Mouse (Mus musculus) stomach, embryonic 14.5 days (tissue): Measurements from ENCODE around the gene Sfxn5. TPM values are rescaled to one million over a fixed set of nuclear protein-coding genes. Genes with fewer than 3 reads are reported as not detected.

Experiments used
- ATAC-seq: fragments of 200-750 bp; cut with Nextera tagmentation; 2 replicates; pipeline ENCODE4 v1.8.0; 2017; ENCODE audit warnings: low read depth, moderate TSS enrichment; ENCODE audit not compliant: insufficient number of reproducible peaks, insufficient read depth, low FRiP score
- H3K27ac ChIP-seq: fragments of 300-500 bp; sonication (generic); 2 replicates; pipeline ENCODE4 v1.5.1; 2014; ENCODE audit warnings: mild to moderate bottlenecking, low read length, moderate library complexity, mixed read lengths
- H3K27me3 ChIP-seq: fragments of 300-500 bp; sonication (generic); 2 replicates; pipeline ENCODE4 v1.6.1; 2014; ENCODE audit warnings: low read length, control low read depth, mixed read lengths; ENCODE audit not compliant: control insufficient read depth, insufficient read depth
- H3K36me3 ChIP-seq: fragments of 300-500 bp; sonication (generic); 2 replicates; pipeline ENCODE4 v1.6.1; 2014; ENCODE audit warnings: mild to moderate bottlenecking, control low read depth, low read length, moderate library complexity, mixed read lengths; ENCODE audit not compliant: control insufficient read depth, insufficient read depth
- H3K4me1 ChIP-seq: fragments of 300-500 bp; sonication (generic); 2 replicates; pipeline ENCODE4 v1.6.1; 2014; ENCODE audit warnings: low read length, control low read depth, mixed read lengths; ENCODE audit not compliant: control insufficient read depth, insufficient read depth
- H3K4me2 ChIP-seq: fragments of 300-500 bp; sonication (generic); replicated peaks from 2 replicates; pipeline ENCODE4 v1.6.1; 2014; ENCODE audit warnings: low read depth, low read length, control low read depth
- H3K4me3 ChIP-seq: fragments of 300-500 bp; sonication (generic); 2 replicates; pipeline ENCODE4 v1.5.1; 2014; ENCODE audit warnings: low read depth, low read length, control low read depth
- H3K9ac ChIP-seq: fragments of 300-500 bp; sonication (generic); replicated peaks from 2 replicates; pipeline ENCODE4 v1.6.1; 2014; ENCODE audit warnings: low read depth, mild to moderate bottlenecking, control low read depth, low read length, moderate library complexity, mixed read lengths
- H3K9me3 ChIP-seq: fragments of 300-500 bp; sonication (generic); 2 replicates; pipeline ENCODE4 v1.6.1; 2016; ENCODE audit warnings: low read depth, low read length, control low read depth; ENCODE audit not compliant: control insufficient read depth
- WGBS: fragments of 180-500 bp; shearing (Covaris S2); extraction: QIAGEN DNeasy Blood & Tissue Kit; methylation state at CpG from one replicate; pipeline ENCODE4 v1.1.7; 2014; 5-methylcytosine and 5-hydroxymethylcytosine counted together
- polyA plus RNA-seq: library from polyadenylated mRNA; unstranded; fragments of >200 nt; fragmentation: Nextera tagmentation; extraction: Ambion mirVana; gene quantifications from 2 replicates; pipeline ENCODE4 v1.2.1, GENCODE M21; 2014

Sfxn5 gene
- 13.0 and 14.0 TPM in 2 replicates for polyA plus RNA-seq

DNA sequence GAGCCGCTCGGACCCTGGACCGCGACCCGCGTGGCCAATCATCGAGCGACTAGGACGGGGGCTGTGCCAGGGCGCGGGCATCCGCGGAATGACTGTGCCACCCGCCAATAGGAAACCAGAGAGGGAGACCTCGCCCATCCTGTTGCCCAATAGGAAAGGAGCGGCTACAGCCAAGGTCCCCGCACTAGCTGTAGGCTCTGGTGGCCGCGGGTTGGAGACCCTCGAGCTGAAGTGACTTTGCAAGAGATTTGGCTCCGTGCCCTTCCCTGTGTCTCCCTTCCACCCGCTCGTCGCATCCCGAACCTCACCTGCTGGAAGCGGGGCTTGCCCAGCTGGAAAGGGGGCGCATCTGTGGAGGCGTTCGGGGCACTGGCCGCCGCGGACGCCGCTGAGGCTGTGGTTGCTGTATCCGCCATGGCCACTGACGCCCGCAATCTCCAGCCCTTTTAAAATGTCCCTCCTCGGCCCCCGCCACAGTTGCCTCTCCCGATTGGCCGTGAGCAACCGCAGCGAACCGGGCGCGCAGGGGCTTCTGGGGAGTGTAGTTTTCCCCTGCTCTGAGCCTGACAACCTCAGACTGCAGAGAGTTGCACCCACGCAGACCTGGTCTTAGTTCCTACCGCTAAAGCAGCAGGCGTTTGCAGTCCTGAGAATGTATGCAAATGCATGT is at the start of gene Sfxn5:
Gene Sfxn5, minus strand, starts transcription at position 423 of the 670 bp plus-strand sequence.
- whole genome bisulfite sequencing: under 1% methylated on average over 49 of the region's 49 CpGs
- H3K9me3 ChIP-seq: no peaks in the 10 kb centered on the region

DNA sequence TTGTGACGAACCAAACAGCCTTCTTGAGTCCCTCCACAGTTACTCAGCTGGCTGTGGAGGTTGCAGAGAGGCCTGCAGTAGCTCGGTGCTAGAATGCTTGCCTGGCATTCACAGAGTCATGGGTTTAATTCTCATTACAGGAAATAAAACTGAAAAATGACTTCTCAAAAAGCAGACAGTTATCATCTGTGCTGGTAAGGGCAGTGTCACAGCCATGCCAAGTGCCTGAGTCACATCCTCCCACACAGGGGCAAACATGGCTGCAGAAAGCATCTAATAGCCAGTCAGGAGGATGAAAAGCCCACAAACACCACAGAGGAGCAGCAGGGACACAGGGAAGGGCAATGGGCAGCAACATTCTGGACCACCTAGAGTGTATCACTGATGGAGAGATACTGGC is 49.6 kb upstream of the Sfxn5 start:
- H3K4me1 ChIP-seq: 0 out of 2 replicates have a peak, but pooled peaks cover 3% of the 10 kb centered on the region
- H3K4me3 ChIP-seq: no peak overlapping the region
- 82% methylated on average over 2 of the region's 2 CpGs for WGBS
- H3K27ac ChIP-seq: no peak overlapping the region
- H3K9me3 ChIP-seq: no peaks in the 10 kb centered on the region
- ATAC-seq: no peak
- H3K36me3 ChIP-seq: no peaks in the 10 kb centered on the region
- no peak overlapping the region for H3K4me2 ChIP-seq
- no peaks in the 10 kb centered on the region for H3K27me3 ChIP-seq
- H3K9ac ChIP-seq: no peak overlapping the region

More for the DNA sequence above, at the start of gene Sfxn5:
- peak within 1 kb of the TSS; percentile 96 for H3K4me2 ChIP-seq
- H3K4me3 ChIP-seq: peak within 1 kb of the TSS; percentile 74
- peaks cover 7% of the 10 kb centered on the region; the same call in 1 of the 2 replicates for H3K4me1 ChIP-seq
- peak; percentile 95 for ATAC-seq
- H3K36me3 ChIP-seq: no peaks in the 10 kb centered on the region
- H3K9ac ChIP-seq: peak within 1 kb of the TSS; percentile 48
- H3K27ac ChIP-seq: peak within 1 kb of the TSS; percentile 92
- H3K27me3 ChIP-seq: no peaks in the 10 kb centered on the region

DNA sequence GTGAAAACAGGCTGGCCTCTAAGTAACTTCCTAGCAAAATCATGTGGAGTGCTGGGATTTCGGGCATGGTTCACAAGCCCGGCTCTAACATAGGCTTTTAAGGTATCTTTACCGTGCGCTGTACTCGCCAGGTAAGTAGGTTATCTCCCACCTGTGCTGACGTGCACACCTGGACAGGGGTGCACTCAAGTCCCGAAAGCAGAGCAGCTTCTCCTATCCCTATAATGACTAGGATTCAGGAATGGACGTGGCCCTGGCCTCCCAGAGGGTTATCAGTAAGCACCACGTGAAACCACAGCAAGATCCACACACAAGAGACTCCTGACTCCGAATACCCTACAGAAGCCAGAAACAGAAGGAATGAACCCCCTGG is 48.4 kb upstream of the Sfxn5 start:
- Histone ChIP-seq H3K4me2 (no peak overlapping the region), H3K27ac (no peak overlapping the region), H3K9me3 (no peaks in the 10 kb centered on the region)

DNA sequence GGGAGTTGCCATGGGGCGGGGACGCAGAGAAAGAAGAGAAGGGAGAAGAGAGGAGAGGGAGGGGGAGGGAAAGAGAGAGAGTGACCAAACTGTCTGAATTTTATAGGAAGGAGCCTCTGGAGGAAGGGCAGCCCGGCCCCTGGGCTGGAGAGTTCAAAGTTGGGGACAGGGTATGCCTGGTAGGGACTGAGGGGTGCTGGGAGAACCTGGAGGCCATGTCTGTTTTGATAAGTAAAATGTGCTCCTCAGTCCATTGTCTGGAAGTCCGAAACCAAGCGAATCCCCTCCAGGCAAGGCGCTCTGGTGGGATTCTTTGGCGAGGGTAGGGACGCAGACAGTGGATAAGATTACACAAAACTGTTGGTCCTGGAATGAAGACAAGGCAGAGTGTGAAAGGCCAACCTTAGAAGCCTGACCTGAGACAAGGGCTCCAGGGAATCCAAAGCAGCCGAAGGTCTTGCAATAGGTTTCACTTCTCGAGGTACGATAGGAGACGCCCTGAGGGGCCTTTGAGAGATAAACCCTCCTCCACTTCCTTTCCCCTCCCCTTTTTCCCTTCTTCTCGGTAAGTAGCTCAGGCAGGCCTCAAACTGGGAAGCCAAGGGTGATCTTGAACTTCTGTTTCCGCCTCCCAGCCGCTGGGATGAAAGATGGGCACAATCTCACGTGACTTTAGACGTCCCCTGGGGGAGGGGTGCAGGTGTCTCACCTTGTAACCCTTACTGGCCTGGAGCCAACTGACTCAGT is 47.9 kb upstream of the Sfxn5 start:
- no peak overlapping the region for H3K27ac ChIP-seq
- no peak overlapping the region for H3K9ac ChIP-seq
- no peaks in the 10 kb centered on the region for H3K27me3 ChIP-seq
- 26% methylated on average over 17 of the region's 17 CpGs for WGBS
- H3K4me1 ChIP-seq: 0 out of 2 replicates have a peak, but pooled peaks cover 3% of the 10 kb centered on the region
- H3K4me2 ChIP-seq: peak overlapping the region; percentile 23
- no peaks in the 10 kb centered on the region for H3K36me3 ChIP-seq
- H3K4me3 ChIP-seq: no peak overlapping the region
- no peaks in the 10 kb centered on the region for H3K9me3 ChIP-seq
- ATAC-seq: peak; percentile 42; the same call in 1 of the 2 replicates

More for the DNA sequence above, 48.4 kb upstream of the Sfxn5 start:
- WGBS: 78% methylated on average over 10 of the region's 10 CpGs
- ATAC-seq: no peak
- no peak overlapping the region for H3K9ac ChIP-seq
- no peak overlapping the region for H3K4me3 ChIP-seq
- 0 out of 2 replicates have a peak, but pooled peaks cover 3% of the 10 kb centered on the region for H3K4me1 ChIP-seq
- H3K27me3 ChIP-seq: no peaks in the 10 kb centered on the region
- H3K36me3 ChIP-seq: no peaks in the 10 kb centered on the region

DNA sequence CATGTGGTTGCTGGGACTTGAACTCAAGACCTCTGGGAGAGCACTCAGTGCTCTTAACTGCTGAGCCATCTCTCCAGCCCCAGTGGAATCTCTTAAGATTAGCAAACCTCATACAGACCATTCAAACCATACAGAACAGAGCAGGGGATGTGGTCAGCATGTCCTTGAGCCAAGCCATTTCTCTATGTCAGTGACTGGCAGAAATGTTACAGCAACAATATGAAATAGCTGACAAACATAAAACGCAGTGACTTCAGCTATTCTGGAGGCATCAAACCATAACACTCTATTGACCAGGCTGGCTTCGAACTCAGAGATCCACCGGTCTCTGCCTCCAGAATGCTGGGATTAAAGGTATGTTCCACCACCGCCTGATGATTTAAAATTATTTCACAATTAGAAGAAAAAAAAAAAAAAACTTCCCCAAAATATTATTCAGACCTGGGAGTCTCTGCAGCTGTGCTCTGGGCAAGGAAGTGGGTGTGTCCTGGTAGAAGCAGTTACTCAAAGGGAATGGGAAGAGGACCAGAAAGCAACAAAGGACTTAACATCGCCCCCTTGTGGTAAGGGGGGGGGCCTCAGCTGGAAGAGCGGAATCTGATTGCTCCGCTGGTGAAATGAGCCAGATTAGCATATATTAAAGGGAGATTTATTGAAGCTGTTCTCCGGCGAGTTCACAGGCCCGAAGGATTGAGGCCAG is 47.1 kb upstream of the Sfxn5 start:
- H3K27me3 ChIP-seq: no peaks in the 10 kb centered on the region
- H3K4me2 ChIP-seq: peak overlapping the region; percentile 23
- H3K4me3 ChIP-seq: no peak overlapping the region
- H3K9me3 ChIP-seq: no peaks in the 10 kb centered on the region
- H3K4me1 ChIP-seq: 0 out of 2 replicates have a peak, but pooled peaks cover 3% of the 10 kb centered on the region
- H3K27ac ChIP-seq: no peak overlapping the region
- H3K9ac ChIP-seq: no peak overlapping the region
- peak; percentile 75; the same call in 1 of the 2 replicates for ATAC-seq
- WGBS: 28% methylated on average over 10 of the region's 10 CpGs
- no peaks in the 10 kb centered on the region for H3K36me3 ChIP-seq

DNA sequence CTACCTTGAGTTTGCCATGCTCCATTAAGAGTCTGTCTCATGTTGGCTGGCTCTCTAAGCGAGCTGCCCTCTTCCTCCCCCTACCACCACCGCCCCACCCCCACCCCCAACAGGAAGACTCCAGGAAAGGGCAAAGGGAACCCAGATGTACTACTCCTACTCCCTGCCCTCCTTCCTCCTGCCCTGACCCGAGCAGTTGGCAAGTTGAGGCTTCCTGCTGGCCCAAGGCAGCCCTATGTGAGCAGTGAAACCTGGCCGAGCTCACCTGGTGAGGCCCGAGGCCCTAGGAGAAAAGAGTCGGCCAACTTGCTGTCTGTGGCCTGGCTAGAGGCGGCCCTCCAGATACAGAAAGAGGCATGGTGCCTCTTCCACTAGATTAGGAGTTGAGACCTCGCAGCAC is 45.4 kb upstream of the Sfxn5 start:
- whole genome bisulfite sequencing: 49% methylated on average over 8 of the region's 8 CpGs
- no peak for ATAC-seq
- Histone ChIP-seq H3K4me3 (no peak overlapping the region), H3K27ac (no peak overlapping the region), H3K27me3 (no peaks in the 10 kb centered on the region), H3K4me1 (0 out of 2 replicates have a peak, but pooled peaks cover 3% of the 10 kb centered on the region), H3K4me2 (no peak overlapping the region), H3K9ac (no peak overlapping the region), H3K9me3 (no peaks in the 10 kb centered on the region), H3K36me3 (no peaks in the 10 kb centered on the region)

DNA sequence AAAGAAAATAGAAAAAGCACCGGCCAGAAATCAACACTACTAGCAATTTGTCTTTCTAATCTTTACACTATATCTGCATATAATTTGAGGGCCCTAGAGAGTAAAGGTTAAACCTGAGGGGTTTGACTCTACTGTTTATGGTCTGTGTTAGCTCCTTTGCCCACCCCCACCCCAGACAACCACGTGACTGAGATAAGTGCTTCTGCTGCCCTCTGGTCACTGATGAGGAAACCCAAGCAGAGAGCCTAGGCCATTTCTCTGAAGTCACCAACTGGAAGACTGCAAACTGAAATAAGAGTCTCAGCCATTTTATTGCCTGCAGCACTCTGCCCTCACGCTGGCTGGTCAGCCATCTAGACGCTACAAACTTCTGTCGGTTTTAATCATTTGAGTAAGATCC is 44.7 kb upstream of the Sfxn5 start:
- H3K27me3 ChIP-seq: no peaks in the 10 kb centered on the region
- no peak overlapping the region for H3K27ac ChIP-seq
- 60% methylated on average over 5 of the region's 5 CpGs for WGBS
- no peaks in the 10 kb centered on the region for H3K9me3 ChIP-seq
- H3K9ac ChIP-seq: no peak overlapping the region
- peaks cover 4% of the 10 kb centered on the region; the same call in 1 of the 2 replicates for H3K4me1 ChIP-seq
- H3K4me3 ChIP-seq: no peak overlapping the region
- no peak for ATAC-seq
- no peaks in the 10 kb centered on the region for H3K36me3 ChIP-seq
- H3K4me2 ChIP-seq: no peak overlapping the region

DNA sequence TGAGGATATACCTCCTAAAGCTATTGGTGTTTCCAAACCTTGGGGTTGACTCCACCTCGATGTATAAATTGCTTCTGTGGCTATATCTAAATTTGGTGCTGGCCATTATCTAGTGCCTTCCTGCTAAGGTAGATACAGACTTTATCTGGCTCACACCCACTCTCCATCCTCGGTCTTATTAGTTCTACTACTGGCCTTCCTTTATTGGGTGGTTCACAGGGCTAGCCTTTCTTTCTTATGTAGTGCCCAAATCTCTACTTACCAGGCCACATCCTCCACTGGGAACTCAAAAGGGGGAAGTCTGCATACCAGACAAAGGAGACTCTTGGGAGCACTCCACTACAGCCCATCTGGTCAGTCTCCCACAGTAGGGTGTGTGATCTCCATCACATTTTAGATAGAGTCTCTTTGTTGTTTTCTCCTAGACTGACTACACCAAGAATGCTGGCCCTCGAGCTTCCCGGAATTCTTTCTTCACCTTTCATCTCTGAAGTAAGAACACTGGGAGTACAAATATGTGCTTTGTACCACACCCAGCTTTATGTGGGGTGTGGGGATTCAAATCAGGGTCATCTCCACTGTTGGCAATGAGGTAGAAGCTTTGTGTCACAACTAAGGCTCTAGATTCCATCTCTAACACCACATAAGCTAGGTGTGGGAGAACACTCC is 44.0 kb upstream of the Sfxn5 start:
- H3K9ac ChIP-seq: no peak overlapping the region
- no peak overlapping the region for H3K4me2 ChIP-seq
- 70% methylated on average over 4 of the region's 4 CpGs for WGBS
- no peaks in the 10 kb centered on the region for H3K36me3 ChIP-seq
- ATAC-seq: no peak
- H3K4me1 ChIP-seq: peaks cover 11% of the 10 kb centered on the region; the same call in 1 of the 2 replicates
- no peak overlapping the region for H3K4me3 ChIP-seq
- H3K27me3 ChIP-seq: no peaks in the 10 kb centered on the region
- H3K27ac ChIP-seq: no peak overlapping the region
- H3K9me3 ChIP-seq: no peaks in the 10 kb centered on the region
